Mouse (Mus musculus): ENCODE measurements around the gene Zscan2.

GRCm38 (mm10) chr7:80894196-80894595, 33.5 kb downstream of the Zscan2 start:
- no peak for TF ChIP-seq POLR2A (IDR thresholded peaks at IDR 0.05; ENCODE audit: insufficient read depth, low read depth, low read length)
- no peak for TF ChIP-seq CTCF (IDR thresholded peaks at IDR 0.05; ENCODE audit: insufficient read depth, low read depth, low read length)
